Mouse (Mus musculus): ENCODE data around the gene Mcts1. TPM values are rescaled to one million over a fixed set of nuclear protein-coding genes. Genes with fewer than 3 reads are reported as not detected.

The Mcts1 gene
- polyA plus RNA-seq, 1 experiment from 2014 or later: 78.2 TPM

- 71% methylated on average over 15 of the region's 15 CpGs for WGBS
- Histone ChIP-seq H3K4me1 (ENCODE audit: insufficient read depth) (no peaks in the 10 kb centered on the region), H3K4me3 (ENCODE audit: low read depth, low read length) (no peak within 1 kb of the TSS), H3K36me3 (ENCODE audit: insufficient read depth) (no peaks in the 10 kb centered on the region), H3K27ac (ENCODE audit: low read depth) (no peak within 1 kb of the TSS), H3K9ac (no peak within 1 kb of the TSS), H3K9me3 (ENCODE audit: low read depth, low read length) (no peaks in the 10 kb centered on the region), H3K27me3 (ENCODE audit: insufficient read depth, low read length) (no peaks in the 10 kb centered on the region), H3K4me2 (no peak within 1 kb of the TSS)
- ATAC-seq (ENCODE audit: insufficient read depth) (peak; percentile 49; the same call in 1 of the 2 replicates), DNase-seq (peak; percentile 8)
- TF ChIP-seq CTCF (IDR thresholded peaks at IDR 0.05; ENCODE audit: low read depth): no peak
These were observed 24.3 kb upstream of the Mcts1 start, which contains the start of gene Cul4b for GRCm38 (mm10) chrX:38576078-38576477. Cul4b (minus strand) TSS chrX:38576196.

GRCm38 (mm10) chrX:38581140-38581539 lies 19.2 kb upstream of the Mcts1 start:
- no peak for DNase-seq
- H3K27ac ChIP-seq (ENCODE audit: low read depth): no peak overlapping the region
- no peaks in the 10 kb centered on the region for H3K27me3 ChIP-seq (ENCODE audit: insufficient read depth, low read length)
- no peaks in the 10 kb centered on the region for H3K4me1 ChIP-seq (ENCODE audit: insufficient read depth)
- H3K4me3 ChIP-seq (ENCODE audit: low read depth, low read length): no peak overlapping the region
- no peak overlapping the region for H3K9ac ChIP-seq
- 89% methylated on average over 1 of the region's 1 CpGs for WGBS
- no peaks in the 10 kb centered on the region for H3K36me3 ChIP-seq (ENCODE audit: insufficient read depth)
- no peak for ATAC-seq (ENCODE audit: insufficient read depth)
- no peak for TF ChIP-seq CTCF (IDR thresholded peaks at IDR 0.05; ENCODE audit: low read depth)
- H3K4me2 ChIP-seq: no peak overlapping the region
- H3K9me3 ChIP-seq (ENCODE audit: low read depth, low read length): no peaks in the 10 kb centered on the region

- no peak overlapping the region for H3K4me2 ChIP-seq
- no peak overlapping the region for H3K27ac ChIP-seq (ENCODE audit: low read depth)
- H3K4me1 ChIP-seq (ENCODE audit: insufficient read depth): no peaks in the 10 kb centered on the region
- no peaks in the 10 kb centered on the region for H3K36me3 ChIP-seq (ENCODE audit: insufficient read depth)
- no peaks in the 10 kb centered on the region for H3K9me3 ChIP-seq (ENCODE audit: low read depth, low read length)
- H3K27me3 ChIP-seq (ENCODE audit: insufficient read depth, low read length): no peaks in the 10 kb centered on the region
- no peak overlapping the region for H3K9ac ChIP-seq
- ATAC-seq (ENCODE audit: insufficient read depth) (no peak), DNase-seq (no peak)
- H3K4me3 ChIP-seq (ENCODE audit: low read depth, low read length): no peak overlapping the region
- no peak for TF ChIP-seq CTCF (IDR thresholded peaks at IDR 0.05; ENCODE audit: low read depth)
These were observed 17.1 kb upstream of the Mcts1 start for GRCm38 (mm10) chrX:38583261-38583660.

- DNase-seq: peak; percentile 31
- H3K4me1 ChIP-seq (ENCODE audit: insufficient read depth): no peaks in the 10 kb centered on the region
- peak; percentile 41; the same call in 1 of the 2 replicates for ATAC-seq (ENCODE audit: insufficient read depth)
- no peak for TF ChIP-seq CTCF (IDR thresholded peaks at IDR 0.05; ENCODE audit: low read depth)
- no peaks in the 10 kb centered on the region for H3K9me3 ChIP-seq (ENCODE audit: low read depth, low read length)
- no peaks in the 10 kb centered on the region for H3K36me3 ChIP-seq (ENCODE audit: insufficient read depth)
- H3K9ac ChIP-seq: no peak overlapping the region
- 27% methylated on average over 4 of the region's 4 CpGs for WGBS
- no peak overlapping the region for H3K4me3 ChIP-seq (ENCODE audit: low read depth, low read length)
- no peaks in the 10 kb centered on the region for H3K27me3 ChIP-seq (ENCODE audit: insufficient read depth, low read length)
- H3K4me2 ChIP-seq: no peak overlapping the region
- no peak overlapping the region for H3K27ac ChIP-seq (ENCODE audit: low read depth)
These were observed 10.6 kb upstream of the Mcts1 start for GRCm38 (mm10) chrX:38589827-38590226.

- no peak for TF ChIP-seq CTCF (IDR thresholded peaks at IDR 0.05; ENCODE audit: low read depth)
- 83% methylated on average over 3 of the region's 3 CpGs for WGBS
These were observed 8.6 kb upstream of the Mcts1 start for GRCm38 (mm10) chrX:38591749-38592148.

GRCm38 (mm10) chrX:38593180-38593889 lies 7.0 kb upstream of the Mcts1 start:
- peak; percentile 35; the same call in 1 of the 2 replicates for ATAC-seq (ENCODE audit: insufficient read depth)
- 36% methylated on average over 5 of the region's 5 CpGs for WGBS
- DNase-seq: peak; percentile 73

More at GRCm38 (mm10) chrX:38591749-38592148, 8.6 kb upstream of the Mcts1 start:
- H3K27me3 ChIP-seq (ENCODE audit: insufficient read depth, low read length): no peaks in the 10 kb centered on the region
- H3K36me3 ChIP-seq (ENCODE audit: insufficient read depth): no peaks in the 10 kb centered on the region
- no peak overlapping the region for H3K9ac ChIP-seq
- no peak overlapping the region for H3K4me2 ChIP-seq
- ATAC-seq (ENCODE audit: insufficient read depth): no peak
- no peaks in the 10 kb centered on the region for H3K9me3 ChIP-seq (ENCODE audit: low read depth, low read length)
- no peaks in the 10 kb centered on the region for H3K4me1 ChIP-seq (ENCODE audit: insufficient read depth)
- no peak overlapping the region for H3K27ac ChIP-seq (ENCODE audit: low read depth)
- no peak for DNase-seq
- H3K4me3 ChIP-seq (ENCODE audit: low read depth, low read length): no peak overlapping the region

GRCm38 (mm10) chrX:38600995-38601369 lies 604 bp downstream of the Mcts1 start:
- peak overlapping the region; percentile 80 for H3K27ac ChIP-seq (ENCODE audit: low read depth)
- no peak for TF ChIP-seq CTCF (IDR thresholded peaks at IDR 0.05; ENCODE audit: low read depth)
- DNase-seq: peak; percentile 37

More at GRCm38 (mm10) chrX:38593180-38593889, 7.0 kb upstream of the Mcts1 start:
- no peaks in the 10 kb centered on the region for H3K4me1 ChIP-seq (ENCODE audit: insufficient read depth)
- no peak overlapping the region for H3K27ac ChIP-seq (ENCODE audit: low read depth)
- no peak overlapping the region for H3K4me2 ChIP-seq
- H3K4me3 ChIP-seq (ENCODE audit: low read depth, low read length): no peak overlapping the region
- H3K9ac ChIP-seq: no peak overlapping the region
- no peak for TF ChIP-seq CTCF (IDR thresholded peaks at IDR 0.05; ENCODE audit: low read depth)
- H3K27me3 ChIP-seq (ENCODE audit: insufficient read depth, low read length): no peaks in the 10 kb centered on the region
- H3K36me3 ChIP-seq (ENCODE audit: insufficient read depth): no peaks in the 10 kb centered on the region
- no peaks in the 10 kb centered on the region for H3K9me3 ChIP-seq (ENCODE audit: low read depth, low read length)

More at GRCm38 (mm10) chrX:38600995-38601369, 604 bp downstream of the Mcts1 start:
- Histone ChIP-seq H3K27me3 (ENCODE audit: insufficient read depth, low read length) (no peaks in the 10 kb centered on the region), H3K4me2 (peak overlapping the region; percentile 58), H3K9ac (peak overlapping the region; percentile 59), H3K36me3 (ENCODE audit: insufficient read depth) (no peaks in the 10 kb centered on the region), H3K4me1 (ENCODE audit: insufficient read depth) (no peaks in the 10 kb centered on the region), H3K9me3 (ENCODE audit: low read depth, low read length) (no peaks in the 10 kb centered on the region), H3K4me3 (ENCODE audit: low read depth, low read length) (peak overlapping the region; percentile 51)
- peak; percentile 77; the same call in 1 of the 2 replicates for ATAC-seq (ENCODE audit: insufficient read depth)
- WGBS: 10% methylated on average over 3 of the region's 3 CpGs

Data from lung, embryonic 14.5 days (tissue).